Mouse (Mus musculus): ENCODE results near the gene Pfdn4.
"Not testable (repeated sequence)": the region's sequence is repeated elsewhere in the genome, so short reads cannot be mapped to it uniquely, and the experiment has no call there.

Pfdn4 gene

GRCm38 (mm10) chr2:170496154-170496930, at the start of gene Pfdn4:
Pfdn4 (plus strand) TSS chr2:170496428.
- DNase-seq (ENCODE audit: low spot score): no peak

GRCm38 (mm10) chr2:170446843-170447383, 49.3 kb upstream of the Pfdn4 start:
- DNase-seq (ENCODE audit: low spot score): no peak

DNA sequence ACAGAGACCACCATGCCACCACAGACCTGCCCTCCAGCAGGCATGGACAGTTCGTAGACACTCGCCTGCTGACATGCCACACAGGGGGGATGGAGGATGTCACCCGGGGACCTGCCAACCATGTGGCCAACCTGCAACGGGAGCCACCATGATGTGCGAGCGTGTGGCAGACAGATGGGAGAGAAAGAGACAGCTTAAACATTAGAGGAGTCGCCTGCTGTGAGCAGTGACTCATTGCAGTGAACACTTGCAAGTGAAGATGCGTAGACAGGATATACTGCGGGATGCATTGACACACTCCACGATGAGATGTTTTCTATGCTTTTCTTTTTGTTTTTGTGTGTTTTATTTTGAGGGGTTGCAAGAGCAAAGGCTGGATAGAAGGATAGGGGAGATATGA, 48.6 kb upstream of the Pfdn4 start:
- no peak for DNase-seq (ENCODE audit: low spot score)

- DNase-seq (ENCODE audit: low spot score): no peak
Measured at GRCm38 (mm10) chr2:170450933-170451332, 45.3 kb upstream of the Pfdn4 start.

DNA sequence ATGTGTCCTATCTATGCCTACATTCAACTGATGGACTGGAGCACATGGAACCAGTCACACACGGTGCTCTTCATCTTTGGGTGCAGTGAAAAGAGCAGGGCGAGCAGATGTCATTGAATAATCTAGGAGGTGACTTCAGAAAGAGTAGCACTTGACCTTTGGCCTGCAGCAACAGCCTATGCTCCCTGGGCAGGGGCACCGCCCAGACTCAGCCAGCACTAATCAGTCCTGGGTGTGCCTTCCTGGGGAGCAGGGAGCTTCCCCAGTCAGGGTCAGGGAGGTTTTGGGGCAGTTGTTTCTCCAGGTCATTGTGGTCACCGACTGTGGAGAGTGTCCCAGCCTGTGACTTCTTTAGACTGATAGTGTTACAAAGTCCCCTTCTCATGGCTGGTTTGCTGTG, 42.4 kb upstream of the Pfdn4 start:
- DNase-seq (ENCODE audit: low spot score): not testable (repeated sequence)

- no peak for DNase-seq (ENCODE audit: low spot score)
Measured at GRCm38 (mm10) chr2:170459183-170459582, 37.0 kb upstream of the Pfdn4 start.

DNA sequence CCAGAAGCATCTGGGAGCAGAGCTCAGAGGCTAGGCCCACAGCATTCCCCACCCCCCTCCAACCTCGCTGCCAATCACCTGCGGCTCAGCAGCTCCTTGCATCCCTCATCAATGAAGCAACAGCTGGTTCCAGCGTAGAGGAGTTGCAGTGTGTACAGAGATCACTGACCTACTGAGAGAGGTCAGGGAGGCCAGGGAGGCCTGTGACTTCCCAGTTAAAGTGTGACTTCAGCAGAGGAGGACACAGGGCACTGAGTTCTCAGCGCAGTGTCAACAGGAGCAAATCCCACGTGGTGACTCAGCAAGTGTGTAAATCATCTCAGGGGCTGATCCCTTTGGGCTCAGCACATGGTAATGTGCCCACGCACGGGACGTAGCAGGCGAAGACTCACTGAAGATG, 36.4 kb upstream of the Pfdn4 start:
- DNase-seq (ENCODE audit: low spot score): no peak

DNA sequence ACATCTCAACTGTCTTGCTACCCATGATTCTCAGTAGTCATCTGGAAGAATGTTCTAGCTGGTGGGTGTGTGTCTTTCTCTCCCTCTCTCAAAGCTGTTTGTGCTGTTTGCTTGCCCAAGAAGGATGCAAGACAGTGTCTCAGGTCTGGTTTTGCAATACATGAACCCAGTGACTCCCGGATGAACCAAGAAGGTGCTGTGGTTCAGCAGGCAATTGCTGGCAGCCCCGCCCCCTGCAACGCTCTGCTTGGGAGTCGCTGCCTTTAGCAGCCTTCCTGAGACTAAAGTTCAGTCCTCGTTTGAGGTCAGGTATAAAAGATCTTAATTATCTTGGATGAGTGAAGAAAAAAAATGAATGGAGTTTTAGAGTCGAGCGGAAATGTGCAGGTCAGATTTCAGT, 34.6 kb upstream of the Pfdn4 start:
- DNase-seq (ENCODE audit: low spot score): no peak

DNA sequence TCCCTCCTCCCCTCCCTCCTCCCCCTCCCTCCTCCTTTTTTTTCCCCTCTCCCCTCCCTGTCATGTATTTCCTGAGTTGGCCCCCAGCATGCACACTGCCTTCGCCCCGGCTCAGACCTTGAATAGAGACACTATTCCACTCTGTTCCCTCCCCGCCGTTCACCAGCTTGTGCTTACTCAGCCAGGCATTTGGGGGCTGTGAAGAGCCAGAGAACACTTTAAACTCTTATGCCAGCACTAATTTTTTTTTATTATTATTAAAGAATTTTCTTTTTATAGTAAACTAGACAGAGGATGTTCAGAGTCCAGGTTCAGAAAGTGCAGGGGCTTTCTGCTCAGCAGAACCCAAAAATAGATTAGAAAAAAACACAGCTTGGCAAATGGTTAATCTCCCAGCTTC, 31.4 kb upstream of the Pfdn4 start:
- no peak for DNase-seq (ENCODE audit: low spot score)

- no peak for DNase-seq (ENCODE audit: low spot score)
Measured at GRCm38 (mm10) chr2:170468009-170468408, 28.2 kb upstream of the Pfdn4 start.

- no peak for DNase-seq (ENCODE audit: low spot score)
Measured at GRCm38 (mm10) chr2:170469616-170470308, 26.5 kb upstream of the Pfdn4 start.

GRCm38 (mm10) chr2:170470591-170470990, 25.6 kb upstream of the Pfdn4 start:
- no peak for DNase-seq (ENCODE audit: low spot score)

- DNase-seq (ENCODE audit: low spot score): no peak
Measured at GRCm38 (mm10) chr2:170474125-170474524, 22.1 kb upstream of the Pfdn4 start.

DNA sequence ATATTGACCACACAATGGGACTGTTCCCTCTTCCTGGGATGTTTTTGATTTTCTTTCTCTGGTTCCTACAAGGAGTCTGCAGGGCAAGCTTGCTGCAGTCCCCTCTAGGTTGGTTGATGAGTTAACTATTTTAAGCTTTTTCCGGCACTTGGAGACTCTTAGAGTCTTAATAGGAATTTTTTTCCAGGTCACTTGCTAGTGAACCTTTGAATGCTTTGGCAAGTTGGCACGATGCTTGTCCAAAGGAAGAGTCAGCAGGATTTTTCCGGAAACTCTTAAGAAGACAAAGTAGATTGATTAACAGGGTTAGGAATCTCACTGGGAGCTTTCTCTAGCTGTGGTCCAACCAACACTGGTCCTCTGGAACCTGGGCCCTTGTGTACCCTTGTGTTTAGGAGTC, 21.1 kb upstream of the Pfdn4 start:
- no peak for DNase-seq (ENCODE audit: low spot score)

- DNase-seq (ENCODE audit: low spot score): no peak
Measured at GRCm38 (mm10) chr2:170476215-170476614, 20.0 kb upstream of the Pfdn4 start.

DNA sequence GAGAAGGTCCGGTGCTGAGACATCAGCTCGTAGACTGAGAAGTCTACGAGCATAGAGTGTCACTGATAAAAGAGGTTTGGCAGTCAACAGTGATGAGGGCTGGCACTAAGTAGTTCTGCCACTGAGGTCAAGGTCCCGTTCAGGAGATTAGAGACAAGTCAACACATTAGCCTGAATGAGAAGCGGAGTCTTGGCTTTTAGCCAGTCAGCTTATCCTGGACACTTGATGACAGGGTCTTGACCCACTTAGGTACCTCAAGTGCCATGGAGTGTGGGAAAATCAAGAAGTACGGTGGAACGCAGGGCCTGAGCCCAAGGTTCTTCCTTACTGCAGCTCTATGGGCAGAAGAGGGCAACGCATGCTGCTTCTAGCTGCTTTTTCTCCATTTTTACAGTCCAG, 19.6 kb upstream of the Pfdn4 start:
- no peak for DNase-seq (ENCODE audit: low spot score)

- no peak for DNase-seq (ENCODE audit: low spot score)
Measured at GRCm38 (mm10) chr2:170482019-170482540, 14.1 kb upstream of the Pfdn4 start.

DNA sequence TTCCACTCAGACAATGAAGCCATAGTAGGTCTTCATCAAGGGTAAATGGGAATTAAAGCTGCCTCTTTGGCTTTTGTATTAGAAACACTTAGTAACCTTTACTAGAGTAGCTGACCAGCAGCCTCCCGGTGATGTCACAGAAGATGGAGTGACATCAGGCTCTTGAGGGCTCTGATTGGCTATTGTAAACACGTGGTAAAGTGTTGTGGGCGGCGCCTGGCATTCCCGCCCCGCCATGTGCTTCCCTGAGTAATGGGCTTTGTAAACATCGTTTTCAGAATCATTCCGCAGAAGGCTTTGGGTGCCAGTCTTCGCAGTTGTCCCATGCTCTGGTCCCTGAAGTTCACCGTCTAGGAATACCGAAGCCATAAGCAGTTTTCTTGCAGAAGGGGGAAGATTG, 12.3 kb upstream of the Pfdn4 start:
- no peak for DNase-seq (ENCODE audit: low spot score)

DNA sequence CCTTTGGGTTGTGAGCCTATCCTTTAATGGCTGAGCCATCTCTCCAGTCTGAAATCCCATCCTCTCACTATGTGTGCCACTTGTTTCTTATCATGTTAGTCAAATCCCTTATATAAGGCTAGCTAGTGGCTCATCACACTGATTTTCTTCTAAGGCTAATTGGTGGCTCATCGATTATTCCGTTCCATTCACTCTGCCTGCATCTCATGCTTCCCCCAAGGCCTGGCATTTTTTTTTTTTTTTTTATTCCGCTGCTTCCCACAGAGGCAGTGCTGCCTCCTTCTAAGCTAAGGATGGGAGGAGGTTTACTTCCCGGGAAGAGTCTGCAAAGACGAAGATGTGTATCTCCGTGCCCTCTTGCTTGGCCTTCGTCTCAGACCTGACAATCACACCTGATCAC, 9.0 kb upstream of the Pfdn4 start:
- no peak for DNase-seq (ENCODE audit: low spot score)

- DNase-seq (ENCODE audit: low spot score): no peak
Measured at GRCm38 (mm10) chr2:170487890-170488502, 8.2 kb upstream of the Pfdn4 start.

DNA sequence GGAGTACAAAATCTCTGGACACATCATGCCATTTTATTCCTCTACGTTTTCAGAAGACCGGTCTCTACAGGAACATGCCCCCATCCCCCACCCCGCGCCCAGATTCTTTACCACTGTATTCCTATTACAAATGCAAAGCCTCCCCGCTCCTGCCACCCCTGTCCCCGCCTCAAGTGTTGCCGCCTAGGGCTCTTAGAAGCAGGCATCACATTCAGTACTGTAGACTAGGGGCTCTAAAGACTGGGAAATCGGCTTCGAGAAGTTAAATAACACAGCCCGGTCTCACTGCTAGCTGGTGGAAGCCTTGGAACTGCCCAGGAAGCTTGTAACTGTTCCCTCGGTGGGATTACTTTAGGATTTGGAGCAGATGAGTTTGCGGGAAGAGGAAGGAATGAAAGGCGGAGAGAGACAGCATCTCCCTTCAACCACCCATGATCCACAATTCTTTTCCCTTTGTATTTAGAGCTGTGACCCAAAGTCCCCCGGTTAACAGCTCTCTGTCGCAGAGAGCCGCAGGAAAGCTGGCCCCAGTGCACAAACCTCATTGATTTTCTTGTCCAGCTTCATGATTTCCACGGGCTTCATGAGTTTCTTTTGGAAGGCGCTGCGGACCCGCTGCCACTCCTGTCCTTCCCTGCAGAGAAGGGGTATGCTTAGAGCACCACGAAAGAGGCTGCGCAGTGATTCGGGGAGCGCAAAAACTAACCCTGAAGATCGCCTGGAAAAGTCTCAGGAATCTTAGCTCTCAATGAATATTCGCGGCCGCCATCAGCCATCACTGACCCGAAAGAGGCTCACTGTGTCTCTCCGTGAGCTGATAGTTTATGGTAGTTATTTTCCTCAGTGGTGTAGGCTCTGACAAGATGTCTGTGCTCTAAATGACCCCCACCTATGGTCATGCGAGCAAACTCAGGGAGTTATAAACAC, 1.2 kb upstream of the Pfdn4 start:
- DNase-seq (ENCODE audit: low spot score): no peak

Measured in urinary bladder, postnatal 10 days (tissue).